Mouse (Mus musculus) CH12F3 (cell line): Measurements from ENCODE around the gene Dusp10.

Source experiments
- in situ Hi-C: fragments of 300-500 bp; cut with MboI; formaldehyde crosslinking; loops from 2 replicates; pipeline ENCODE4 v1.14.3; 2020; ENCODE audit warnings: low sequenced_read_pairs

Dusp10 gene

GRCm38 (mm10) chr1:184013106-184013505 is at the start of gene Dusp10:
Gene Dusp10, plus strand, starts transcription at chr1:184013302.
- in situ Hi-C loops, result no loop called here

GRCm38 (mm10) chr1:183965341-183965740 is 47.8 kb upstream of the Dusp10 start:
- in situ Hi-C loops, result no loop called here

GRCm38 (mm10) chr1:183969265-183969664 is 43.8 kb upstream of the Dusp10 start:
- in situ Hi-C loops, result no loop called here

GRCm38 (mm10) chr1:183979814-183980243 is 33.3 kb upstream of the Dusp10 start:
- in situ Hi-C loops, result no loop called here

- in situ Hi-C loops, result no loop called here
Observed at GRCm38 (mm10) chr1:183982108-183982507, 31.0 kb upstream of the Dusp10 start.

- in situ Hi-C loops, result no loop called here
Observed at GRCm38 (mm10) chr1:183987711-183988245, 25.3 kb upstream of the Dusp10 start.

- in situ Hi-C loops, result no loop called here
Observed at GRCm38 (mm10) chr1:183991921-183992320, 21.2 kb upstream of the Dusp10 start.

GRCm38 (mm10) chr1:183997207-183997606 is 15.9 kb upstream of the Dusp10 start:
- in situ Hi-C loops, result no loop called here

GRCm38 (mm10) chr1:184002470-184002869 is 10.6 kb upstream of the Dusp10 start:
- in situ Hi-C loops, result no loop called here

- in situ Hi-C loops, result no loop called here
Observed at GRCm38 (mm10) chr1:184004311-184004710, 8.8 kb upstream of the Dusp10 start.

GRCm38 (mm10) chr1:184005315-184006058 is 7.6 kb upstream of the Dusp10 start:
- in situ Hi-C loops, result no loop called here

GRCm38 (mm10) chr1:184006086-184006485 is 7.0 kb upstream of the Dusp10 start:
- in situ Hi-C loops, result no loop called here

GRCm38 (mm10) chr1:184011311-184011710 is 1.8 kb upstream of the Dusp10 start:
- in situ Hi-C loops, result no loop called here

- in situ Hi-C loops, result no loop called here
Observed at GRCm38 (mm10) chr1:184014091-184014490, 989 bp downstream of the Dusp10 start.

- in situ Hi-C loops, result no loop called here
Observed at GRCm38 (mm10) chr1:184015995-184016730, 3.1 kb downstream of the Dusp10 start.

GRCm38 (mm10) chr1:184017606-184018005 is 4.5 kb downstream of the Dusp10 start:
- in situ Hi-C loops, result no loop called here

- in situ Hi-C loops, result no loop called here
Observed at GRCm38 (mm10) chr1:184019042-184019721, 6.1 kb downstream of the Dusp10 start.

- in situ Hi-C loops, result no loop called here
Observed at GRCm38 (mm10) chr1:184019722-184020107, 6.6 kb downstream of the Dusp10 start.

- in situ Hi-C loops, result no loop called here
Observed at GRCm38 (mm10) chr1:184023971-184024370, 10.9 kb downstream of the Dusp10 start.

- in situ Hi-C loops, result no loop called here
Observed at GRCm38 (mm10) chr1:184024631-184025030, 11.5 kb downstream of the Dusp10 start.

- in situ Hi-C loops, result no loop called here
Observed at GRCm38 (mm10) chr1:184025079-184025478, 12.0 kb downstream of the Dusp10 start.
